Mouse (Mus musculus): ENCODE measurements around the gene Msi2.

The Msi2 gene

GRCm38 (mm10) chr11:88618732-88619309, 99.5 kb downstream of the Msi2 start:
- TF ChIP-seq NANOG (IDR thresholded peaks at IDR 0.05; ENCODE audit: borderline replicate concordance, low read length) (no peak), CTCF (conservative IDR thresholded peaks at IDR 0.05; ENCODE audit: low read length) (peak; percentile 9; the same call in 1 of the 2 replicates)
- Histone ChIP-seq H3K9me3 (ENCODE audit: low read length) (no peaks in the 10 kb centered on the region), H3K36me3 (ENCODE audit: insufficient read depth, low read length) (peaks cover 13% of the 10 kb centered on the region; the same call in 1 of the 2 replicates), H3K4me3 (replicated peaks; ENCODE audit: low read length) (0 out of 2 replicates have a peak overlapping the region, but pooled peaks have one; percentile 14), H3K27me3 (ENCODE audit: insufficient read depth, low read length) (no peaks in the 10 kb centered on the region), H3K4me1 (replicated peaks; ENCODE audit: low read depth, low read length) (peaks cover 92% of the 10 kb centered on the region)

- Histone ChIP-seq H3K4me1 (replicated peaks; ENCODE audit: low read depth, low read length) (peaks cover 92% of the 10 kb centered on the region), H3K4me3 (replicated peaks; ENCODE audit: low read length) (0 out of 2 replicates have a peak overlapping the region, but pooled peaks have one; percentile 14), H3K36me3 (ENCODE audit: insufficient read depth, low read length) (peaks cover 17% of the 10 kb centered on the region), H3K9me3 (ENCODE audit: low read length) (no peaks in the 10 kb centered on the region), H3K27me3 (ENCODE audit: insufficient read depth, low read length) (no peaks in the 10 kb centered on the region)
- no peak for TF ChIP-seq POU5F1 (IDR thresholded peaks at IDR 0.05; ENCODE audit: borderline replicate concordance, low read length)
- no peak for TF ChIP-seq CTCF (conservative IDR thresholded peaks at IDR 0.05; ENCODE audit: low read length)
- no peak for TF ChIP-seq NANOG (IDR thresholded peaks at IDR 0.05; ENCODE audit: borderline replicate concordance, low read length)
Measured at GRCm38 (mm10) chr11:88618005-88618501, 100.3 kb downstream of the Msi2 start.

GRCm38 (mm10) chr11:88617380-88617779, 100.9 kb downstream of the Msi2 start:
- peak overlapping the region; percentile 32; the same call in 1 of the 2 replicates for H3K4me3 ChIP-seq (replicated peaks; ENCODE audit: low read length)
- peaks cover 22% of the 10 kb centered on the region for H3K36me3 ChIP-seq (ENCODE audit: insufficient read depth, low read length)
- TF ChIP-seq CTCF (conservative IDR thresholded peaks at IDR 0.05; ENCODE audit: low read length) (no peak), NANOG (IDR thresholded peaks at IDR 0.05; ENCODE audit: borderline replicate concordance, low read length) (no peak), POU5F1 (IDR thresholded peaks at IDR 0.05; ENCODE audit: borderline replicate concordance, low read length) (no peak)
- no peaks in the 10 kb centered on the region for H3K9me3 ChIP-seq (ENCODE audit: low read length)
- peaks cover 93% of the 10 kb centered on the region for H3K4me1 ChIP-seq (replicated peaks; ENCODE audit: low read depth, low read length)
- no peaks in the 10 kb centered on the region for H3K27me3 ChIP-seq (ENCODE audit: insufficient read depth, low read length)

GRCm38 (mm10) chr11:88614527-88615305, 103.6 kb downstream of the Msi2 start:
- Histone ChIP-seq H3K4me1 (replicated peaks; ENCODE audit: low read depth, low read length) (peaks cover 83% of the 10 kb centered on the region), H3K4me3 (replicated peaks; ENCODE audit: low read length) (no peak overlapping the region), H3K27me3 (ENCODE audit: insufficient read depth, low read length) (no peaks in the 10 kb centered on the region), H3K9me3 (ENCODE audit: low read length) (no peaks in the 10 kb centered on the region), H3K36me3 (ENCODE audit: insufficient read depth, low read length) (peaks cover 29% of the 10 kb centered on the region)
- TF ChIP-seq NANOG (IDR thresholded peaks at IDR 0.05; ENCODE audit: borderline replicate concordance, low read length) = no peak
- TF ChIP-seq POU5F1 (IDR thresholded peaks at IDR 0.05; ENCODE audit: borderline replicate concordance, low read length) = no peak
- TF ChIP-seq CTCF (conservative IDR thresholded peaks at IDR 0.05; ENCODE audit: low read length) = no peak

GRCm38 (mm10) chr11:88613771-88614526, 104.4 kb downstream of the Msi2 start:
- Histone ChIP-seq H3K9me3 (ENCODE audit: low read length) (no peaks in the 10 kb centered on the region), H3K4me1 (replicated peaks; ENCODE audit: low read depth, low read length) (peaks cover 76% of the 10 kb centered on the region), H3K4me3 (replicated peaks; ENCODE audit: low read length) (0 out of 2 replicates have a peak overlapping the region, but pooled peaks have one; percentile 14), H3K36me3 (ENCODE audit: insufficient read depth, low read length) (peaks cover 35% of the 10 kb centered on the region), H3K27me3 (ENCODE audit: insufficient read depth, low read length) (no peaks in the 10 kb centered on the region)
- TF ChIP-seq CTCF (conservative IDR thresholded peaks at IDR 0.05; ENCODE audit: low read length) (no peak), POU5F1 (IDR thresholded peaks at IDR 0.05; ENCODE audit: borderline replicate concordance, low read length) (no peak), NANOG (IDR thresholded peaks at IDR 0.05; ENCODE audit: borderline replicate concordance, low read length) (no peak)

- TF ChIP-seq CTCF (conservative IDR thresholded peaks at IDR 0.05; ENCODE audit: low read length) = no peak
- no peak for TF ChIP-seq POU5F1 (IDR thresholded peaks at IDR 0.05; ENCODE audit: borderline replicate concordance, low read length)
- TF ChIP-seq NANOG (IDR thresholded peaks at IDR 0.05; ENCODE audit: borderline replicate concordance, low read length) = no peak
- Histone ChIP-seq H3K27me3 (ENCODE audit: insufficient read depth, low read length) (no peaks in the 10 kb centered on the region), H3K4me3 (replicated peaks; ENCODE audit: low read length) (no peak overlapping the region), H3K4me1 (replicated peaks; ENCODE audit: low read depth, low read length) (peaks cover 68% of the 10 kb centered on the region), H3K9me3 (ENCODE audit: low read length) (no peaks in the 10 kb centered on the region), H3K36me3 (ENCODE audit: insufficient read depth, low read length) (peaks cover 37% of the 10 kb centered on the region)
Measured at GRCm38 (mm10) chr11:88613008-88613407, 105.3 kb downstream of the Msi2 start.

GRCm38 (mm10) chr11:88612141-88612540, 106.2 kb downstream of the Msi2 start:
- no peaks in the 10 kb centered on the region for H3K27me3 ChIP-seq (ENCODE audit: insufficient read depth, low read length)
- no peaks in the 10 kb centered on the region for H3K9me3 ChIP-seq (ENCODE audit: low read length)
- H3K4me3 ChIP-seq (replicated peaks; ENCODE audit: low read length) = no peak overlapping the region
- peaks cover 42% of the 10 kb centered on the region for H3K36me3 ChIP-seq (ENCODE audit: insufficient read depth, low read length)
- TF ChIP-seq CTCF (conservative IDR thresholded peaks at IDR 0.05; ENCODE audit: low read length) (no peak), POU5F1 (IDR thresholded peaks at IDR 0.05; ENCODE audit: borderline replicate concordance, low read length) (no peak), NANOG (IDR thresholded peaks at IDR 0.05; ENCODE audit: borderline replicate concordance, low read length) (no peak)
- peaks cover 67% of the 10 kb centered on the region for H3K4me1 ChIP-seq (replicated peaks; ENCODE audit: low read depth, low read length)

GRCm38 (mm10) chr11:88610809-88611208, 107.5 kb downstream of the Msi2 start:
- H3K4me1 ChIP-seq (replicated peaks; ENCODE audit: low read depth, low read length) = peaks cover 71% of the 10 kb centered on the region
- no peak overlapping the region for H3K4me3 ChIP-seq (replicated peaks; ENCODE audit: low read length)
- no peaks in the 10 kb centered on the region for H3K9me3 ChIP-seq (ENCODE audit: low read length)
- TF ChIP-seq POU5F1 (IDR thresholded peaks at IDR 0.05; ENCODE audit: borderline replicate concordance, low read length) = no peak
- no peaks in the 10 kb centered on the region for H3K27me3 ChIP-seq (ENCODE audit: insufficient read depth, low read length)
- peaks cover 52% of the 10 kb centered on the region for H3K36me3 ChIP-seq (ENCODE audit: insufficient read depth, low read length)

Data from E14TG2a.4 (cell line).